Mouse (Mus musculus): ENCODE results near the gene Hgf.

Hgf gene

GRCm38 (mm10) chr5:16553304-16554047 lies at the start of gene Hgf:
TSS of gene Hgf (plus strand) at chr5:16553495.
- DNase-seq (ENCODE audit: low read depth in 1 of 2, low spot score in 2 of 2): peak in 1 of 2 experiments; percentile 10

GRCm38 (mm10) chr5:16506702-16507350 lies 46.5 kb upstream of the Hgf start:
- DNase-seq (ENCODE audit: low read depth in 1 of 2, low spot score in 2 of 2): no peak

GRCm38 (mm10) chr5:16531619-16532277 lies 21.5 kb upstream of the Hgf start:
- no peak for DNase-seq (ENCODE audit: low read depth in 1 of 2, low spot score in 2 of 2)

DNA sequence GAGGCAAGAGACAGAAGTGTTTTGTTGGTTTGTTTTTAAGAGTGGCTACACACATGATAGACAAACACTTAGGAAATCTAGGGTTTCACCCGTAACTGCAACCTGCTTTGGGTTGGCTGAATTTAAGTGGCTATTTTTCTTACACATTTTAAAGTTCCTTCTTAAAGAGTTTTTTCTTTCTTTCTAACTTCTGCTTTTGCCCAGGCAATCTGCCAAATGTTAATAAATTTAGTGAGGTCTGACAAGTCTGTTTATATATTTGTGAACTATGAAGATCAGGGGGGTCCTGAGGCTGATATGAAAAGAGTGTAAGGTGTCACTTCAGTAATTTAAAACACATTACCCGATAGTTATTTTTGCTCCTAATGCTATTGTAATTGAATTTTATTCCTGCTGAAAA lies 15.2 kb upstream of the Hgf start:
- DNase-seq (ENCODE audit: low read depth in 1 of 2, low spot score in 2 of 2): no peak

DNA sequence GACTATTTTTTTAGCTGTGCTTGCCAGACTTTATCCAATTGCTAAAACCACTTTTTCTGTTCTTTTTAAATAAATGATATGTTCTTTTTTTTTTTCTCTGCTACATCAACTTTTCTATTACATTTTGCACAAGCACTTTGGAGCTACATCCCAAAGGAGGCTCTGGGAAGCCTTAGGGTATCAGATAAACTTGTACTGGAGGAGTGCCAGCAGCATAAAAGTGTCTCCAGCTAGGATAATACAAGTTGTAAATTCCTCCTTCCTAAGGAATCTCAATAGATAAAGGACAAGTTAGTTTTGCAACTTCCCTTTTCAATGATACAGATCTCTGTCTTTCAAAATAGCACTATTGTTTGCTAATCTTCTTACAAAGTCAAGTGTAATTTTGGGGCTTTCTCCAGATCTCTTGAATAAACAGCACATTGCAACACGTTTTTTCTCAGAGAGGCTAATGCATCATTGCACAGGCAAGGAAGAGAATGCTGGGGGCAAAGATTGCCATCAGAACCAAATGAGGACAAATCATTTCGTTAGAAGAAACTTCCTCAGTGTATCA lies 11.7 kb upstream of the Hgf start:
- no peak for DNase-seq (ENCODE audit: low read depth in 1 of 2, low spot score in 2 of 2)

GRCm38 (mm10) chr5:16547490-16547889 lies 5.8 kb upstream of the Hgf start:
- DNase-seq (ENCODE audit: low read depth in 1 of 2, low spot score in 2 of 2): no peak

DNA sequence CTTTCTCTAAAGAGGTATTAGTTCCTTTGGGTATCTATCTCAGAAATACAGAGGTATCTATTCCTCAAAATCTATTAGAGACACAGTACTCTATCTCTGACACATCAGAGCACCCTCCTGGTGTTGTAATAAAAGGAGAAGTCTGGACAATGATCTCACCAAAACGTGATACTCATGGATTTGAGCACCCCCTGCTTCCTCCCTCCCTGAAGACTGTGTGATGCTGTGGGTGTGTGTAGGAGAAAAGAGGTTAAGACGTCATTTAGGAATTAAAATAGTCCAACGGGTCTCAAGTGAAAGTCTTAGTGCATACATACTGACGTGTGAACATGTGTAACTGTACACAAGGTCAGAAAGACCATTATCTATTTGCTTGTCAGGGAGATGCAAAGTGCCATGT lies 648 bp upstream of the Hgf start:
- peak in 1 of 2 experiments; percentile 22 for DNase-seq (ENCODE audit: low read depth in 1 of 2, low spot score in 2 of 2)

GRCm38 (mm10) chr5:16560247-16560646 lies 7.0 kb downstream of the Hgf start:
- DNase-seq (ENCODE audit: low read depth in 1 of 2, low spot score in 2 of 2): no peak

DNA sequence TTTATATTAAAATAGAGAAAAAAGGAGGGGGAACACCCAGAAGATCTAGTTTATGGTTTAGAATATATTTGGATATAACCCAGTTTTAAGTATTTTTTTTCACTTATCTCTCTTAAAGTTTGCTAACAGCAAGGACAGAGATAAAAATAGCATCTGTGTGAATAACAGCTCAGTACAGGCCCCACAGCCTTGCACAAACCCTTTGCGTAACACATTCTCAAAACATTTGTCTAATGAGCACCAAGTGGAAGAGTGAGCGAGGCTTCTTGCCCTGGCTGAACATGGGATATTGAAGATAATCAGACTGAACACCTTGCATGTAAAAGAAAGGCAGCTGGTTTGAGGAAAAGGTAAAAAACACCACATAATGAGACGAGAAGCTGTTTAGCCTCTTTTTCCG lies 15.7 kb downstream of the Hgf start:
- no peak for DNase-seq (ENCODE audit: low read depth in 1 of 2, low spot score in 2 of 2)

GRCm38 (mm10) chr5:16577882-16578742 lies 24.8 kb downstream of the Hgf start:
- DNase-seq (ENCODE audit: low read depth in 1 of 2, low spot score in 2 of 2): no peak

DNA sequence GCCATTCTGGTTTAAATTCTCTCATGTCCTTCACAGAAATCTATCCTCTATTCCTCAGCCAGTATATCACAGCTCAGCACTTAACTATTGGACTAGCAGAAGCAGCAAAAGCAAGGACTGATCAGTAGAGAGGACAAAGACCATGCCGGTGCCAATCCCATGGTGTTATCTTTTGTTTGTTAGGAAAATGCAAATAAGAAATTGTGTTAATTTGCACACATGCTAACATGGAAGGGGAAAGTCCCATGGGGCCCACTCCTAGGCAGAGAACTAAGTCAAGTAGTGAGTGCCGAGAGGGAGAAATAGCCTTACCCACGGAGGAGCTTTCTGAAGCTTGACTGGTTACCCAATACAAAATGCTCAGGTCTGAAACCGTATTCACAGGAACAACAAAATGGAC lies 42.4 kb downstream of the Hgf start:
- DNase-seq (ENCODE audit: low read depth in 1 of 2, low spot score in 2 of 2): no peak

DNA sequence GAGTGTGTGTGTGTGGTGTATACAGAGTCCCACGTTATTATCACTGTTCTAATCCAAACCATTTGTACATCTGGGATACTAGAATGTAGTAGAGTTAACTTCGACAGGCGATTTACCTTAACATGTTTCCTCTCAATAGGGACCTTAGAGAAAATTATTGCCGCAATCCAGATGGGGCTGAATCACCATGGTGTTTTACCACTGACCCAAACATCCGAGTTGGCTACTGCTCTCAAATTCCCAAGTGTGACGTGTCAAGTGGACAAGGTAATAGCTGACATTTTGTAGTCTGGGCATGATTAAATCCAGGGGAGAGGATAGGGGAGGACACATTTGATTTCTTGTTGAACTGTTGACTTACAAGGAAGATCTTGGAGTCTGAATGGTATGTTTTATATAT lies 44.7 kb downstream of the Hgf start:
- no peak for DNase-seq (ENCODE audit: low read depth in 1 of 2, low spot score in 2 of 2)

GRCm38 (mm10) chr5:16601463-16601862 lies 48.2 kb downstream of the Hgf start:
- no peak for DNase-seq (ENCODE audit: low read depth in 1 of 2, low spot score in 2 of 2)

- no peak for DNase-seq (ENCODE audit: low read depth in 1 of 2, low spot score in 2 of 2)
These were observed 79.7 kb downstream of the Hgf start for GRCm38 (mm10) chr5:16632996-16633395.

DNA sequence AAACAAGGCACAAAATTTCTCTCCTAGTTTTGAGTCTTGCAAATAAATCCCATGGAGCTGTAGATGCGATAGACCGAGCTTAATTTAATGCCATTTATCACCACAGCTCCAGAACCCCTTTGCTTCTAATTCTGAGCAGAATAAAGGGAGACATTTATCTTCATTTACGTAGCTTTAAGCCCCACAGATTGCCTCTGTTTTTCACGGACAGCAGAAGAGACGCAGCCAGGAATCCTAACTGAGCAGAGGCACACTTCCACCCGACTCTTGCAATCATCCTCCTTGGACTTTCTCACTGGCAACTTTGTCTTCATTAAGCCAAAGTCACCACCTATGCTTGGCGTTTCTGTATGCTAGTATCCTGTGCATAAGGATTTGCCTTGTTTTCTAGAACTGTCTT lies 93.1 kb downstream of the Hgf start:
- DNase-seq (ENCODE audit: low read depth in 1 of 2, low spot score in 2 of 2): no peak

GRCm38 (mm10) chr5:16647701-16648100 lies 94.4 kb downstream of the Hgf start:
- no peak for DNase-seq (ENCODE audit: low read depth in 1 of 2, low spot score in 2 of 2)

DNA sequence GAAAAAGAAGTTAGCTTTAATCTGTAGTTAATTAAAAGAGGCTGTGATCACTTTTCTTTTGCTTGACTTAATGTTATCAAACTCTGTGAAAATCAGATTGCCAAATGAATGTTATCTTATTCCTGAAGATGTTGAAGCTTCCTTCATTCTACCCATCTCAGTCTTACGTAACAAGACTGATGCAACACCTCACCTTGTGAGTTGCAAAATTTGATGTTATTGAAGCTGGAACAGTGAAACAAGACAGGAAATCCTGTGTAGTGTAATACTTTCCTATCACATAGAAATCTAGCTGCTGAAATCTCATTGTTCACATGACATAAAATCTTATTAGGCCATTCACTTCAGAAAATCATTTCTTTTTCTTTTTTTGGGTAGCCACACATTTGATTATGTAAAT lies 96.9 kb downstream of the Hgf start:
- DNase-seq (ENCODE audit: low read depth in 1 of 2, low spot score in 2 of 2): no peak

DNA sequence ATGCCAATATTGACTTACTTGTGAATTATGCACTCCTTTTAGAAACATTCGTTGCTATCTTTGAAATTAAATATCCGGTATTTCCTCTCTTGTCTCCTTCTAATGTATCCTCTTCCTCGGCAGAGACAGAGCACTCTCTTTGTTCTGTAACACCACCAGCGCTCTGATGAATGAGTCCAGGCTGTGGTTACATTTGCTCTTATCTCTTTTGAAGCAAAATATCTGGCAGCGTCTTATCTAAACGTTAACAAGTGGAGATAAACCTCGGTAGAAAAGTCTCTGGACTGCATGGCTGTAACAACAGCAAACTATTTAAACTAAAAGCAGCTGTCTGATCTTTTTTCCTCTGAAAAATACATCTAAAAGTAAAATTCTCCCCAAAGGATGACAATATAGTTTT lies 100.7 kb downstream of the Hgf start:
- DNase-seq (ENCODE audit: low read depth in 1 of 2, low spot score in 2 of 2): no peak

All from monocyte, adult 2 months (primary cell).